8 mouse cellular contexts compared by ENCODE assay signal in the genomic region with DNA sequence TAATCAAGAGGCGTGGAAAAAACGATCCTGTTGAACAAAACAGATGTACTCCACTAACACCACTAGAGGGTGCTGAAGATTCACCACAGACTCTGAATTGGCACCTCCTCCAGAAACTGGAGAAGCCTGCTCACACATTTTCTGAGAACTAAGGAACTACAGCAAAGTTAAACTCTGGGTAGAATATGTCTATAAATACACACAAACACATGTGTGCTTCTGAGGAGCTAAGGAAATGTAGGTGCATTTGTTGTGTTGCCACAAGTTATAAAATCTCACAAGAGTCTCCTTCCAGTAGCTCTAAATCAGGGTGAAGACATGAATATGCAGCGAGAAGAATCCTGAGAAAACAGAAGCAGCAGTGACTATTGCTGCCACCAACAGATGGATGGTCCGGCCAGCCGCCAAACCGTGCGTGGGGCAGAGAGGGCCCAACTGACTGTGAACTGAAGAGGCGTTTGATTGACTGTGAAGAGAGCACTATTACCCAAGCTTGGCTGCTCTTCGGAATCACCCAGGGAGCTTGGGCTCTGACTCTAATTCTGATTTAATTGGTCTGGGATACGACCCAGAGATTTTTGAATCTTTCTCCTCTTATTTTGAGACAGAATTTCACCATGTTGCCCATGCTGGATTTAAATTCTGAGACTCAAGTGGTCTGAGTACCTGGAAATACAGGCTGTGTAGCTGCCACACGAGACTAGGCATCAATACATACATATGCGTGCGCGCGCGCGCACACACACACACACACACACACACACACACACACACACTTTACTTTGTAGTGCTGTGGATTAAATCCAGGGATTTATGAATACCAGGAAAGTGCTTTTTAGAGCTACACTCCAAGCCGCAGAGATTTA. TPM values are rescaled to one million over a fixed set of nuclear protein-coding genes. Genes with fewer than 3 reads are reported as not detected.
DNase-seq lines count a peak whose midpoint lies in the region; ATAC-seq and TF ChIP-seq lines count a peak whose summit lies in the region.

No protein-coding gene starts in this region.

- no peak overlapping the region for H3K4me3 ChIP-seq in liver, embryonic 13.5 days (replicated peaks)
- H3K4me3 ChIP-seq in hindbrain, postnatal 0 days (ENCODE audit: low read length) = no peak overlapping the region

- no peak overlapping the region for H3K27ac ChIP-seq in liver, embryonic 13.5 days
- H3K27ac ChIP-seq in hindbrain, postnatal 0 days = peak overlapping the region; percentile 65; the same call in 1 of the 2 replicates

- 59% methylated on average over 18 of the region's 18 CpGs for WGBS in liver, embryonic 13.5 days (ENCODE audit: insufficient replicate concordance)
- WGBS in hindbrain, postnatal 0 days = 43% methylated on average over 18 of the region's 18 CpGs

- no peaks in the 10 kb centered on the region for H3K4me1 ChIP-seq in liver, embryonic 13.5 days (replicated peaks)
- H3K4me1 ChIP-seq in hindbrain, postnatal 0 days (ENCODE audit: insufficient read depth, low read length) = no peaks in the 10 kb centered on the region

- peak; percentile 3 for DNase-seq in liver, embryonic 13.5 days
- no peak for DNase-seq in liver
- DNase-seq in cerebellum, adult 9-10 months = peak; percentile 82
- DNase-seq in frontal cortex, adult 2 months (ENCODE audit: extremely low spot score in 1 of 2, low spot score in 1 of 2) = peak; percentile 85 to 89
- peak; percentile 93 for DNase-seq in hindbrain, postnatal 0 days (ENCODE audit: low spot score)
- DNase-seq in layer of hippocampus, postnatal 14 days (ENCODE audit: low spot score in 2 of 2) = peak; percentile 80 to 91
- peak; percentile 78 to 85 for DNase-seq in right cerebral cortex, adult 2 months (ENCODE audit: low spot score in 2 of 2)

- no peaks in the 10 kb centered on the region for H3K9me3 ChIP-seq in liver, embryonic 13.5 days (replicated peaks)
- H3K9me3 ChIP-seq in hindbrain, postnatal 0 days (ENCODE audit: low read length) = no peaks in the 10 kb centered on the region

- H3K9ac ChIP-seq in liver, embryonic 13.5 days = no peak overlapping the region
- no peak overlapping the region for H3K9ac ChIP-seq in hindbrain, postnatal 0 days (replicated peaks; ENCODE audit: low read length)

- no peaks in the 10 kb centered on the region for H3K27me3 ChIP-seq in liver, embryonic 13.5 days
- H3K27me3 ChIP-seq in hindbrain, postnatal 0 days (ENCODE audit: insufficient read depth, low read length) = no peaks in the 10 kb centered on the region

- no peak overlapping the region for H3K4me2 ChIP-seq in liver, embryonic 13.5 days
- H3K4me2 ChIP-seq in hindbrain, postnatal 0 days (ENCODE audit: low read depth, low read length) = peak overlapping the region; percentile 23; the same call in 1 of the 2 replicates

- no peaks in the 10 kb centered on the region for H3K36me3 ChIP-seq in liver, embryonic 13.5 days
- H3K36me3 ChIP-seq in hindbrain, postnatal 0 days (ENCODE audit: insufficient read depth, low read length) = no peaks in the 10 kb centered on the region

- no peak for ATAC-seq in liver, embryonic 13.5 days (ENCODE audit: low read depth)
- ATAC-seq in hindbrain, postnatal 0 days = peak; percentile 97
- ATAC-seq in megakaryocyte, adult 5-6 weeks (ENCODE audit: poor library complexity, severe bottlenecking) = peak; percentile 63

- peak; percentile 93 for TF ChIP-seq CTCF in hindbrain, postnatal 0 days (IDR thresholded peaks at IDR 0.05; ENCODE audit: low read depth)

RNA-seq across cellular contexts. Expression of a gene that starts 28.2 kb away (rescaled TPM):
- polyA plus RNA-seq in liver, embryonic 13.5 days (2015; fragmentation: Nextera tagmentation; extraction: Ambion mirVana) = not detected in 2 replicates
- polyA plus RNA-seq in frontal cortex, adult 2 months (2012; rRNA removed) = not detected in 2 replicates
- not detected in 2 replicates for total RNA-seq in hindbrain, postnatal 0 days (2014; rRNA removed)
- polyA plus RNA-seq in hindbrain, postnatal 0 days (2015; fragmentation: Nextera tagmentation; extraction: Ambion mirVana) = 0.10 TPM in 1 of 2 replicates, not detected in the other
- not detected for total RNA-seq in layer of hippocampus, postnatal 14 days (2021)
- not detected in 2 replicates for total RNA-seq in megakaryocyte, adult 5-6 weeks (2015)
- not detected in 2 replicates for total RNA-seq in megakaryocyte, adult 5-6 weeks (2017)

RNA-seq across cellular contexts. Expression of a gene that starts 43.4 kb away (rescaled TPM):
- polyA plus RNA-seq in liver, embryonic 13.5 days (2015; fragmentation: Nextera tagmentation; extraction: Ambion mirVana) = not detected in 2 replicates
- not detected in 2 replicates for polyA plus RNA-seq in frontal cortex, adult 2 months (2012; rRNA removed)
- total RNA-seq in hindbrain, postnatal 0 days (2014; rRNA removed) = not detected in 2 replicates
- polyA plus RNA-seq in hindbrain, postnatal 0 days (2015; fragmentation: Nextera tagmentation; extraction: Ambion mirVana) = not detected in 2 replicates
- not detected for total RNA-seq in layer of hippocampus, postnatal 14 days (2021)
- not detected in 2 replicates for total RNA-seq in megakaryocyte, adult 5-6 weeks (2015)
- not detected in 2 replicates for total RNA-seq in megakaryocyte, adult 5-6 weeks (2017)
